Comparison of ENCODE assay signal across 21 mouse cellular contexts in the genomic region with DNA sequence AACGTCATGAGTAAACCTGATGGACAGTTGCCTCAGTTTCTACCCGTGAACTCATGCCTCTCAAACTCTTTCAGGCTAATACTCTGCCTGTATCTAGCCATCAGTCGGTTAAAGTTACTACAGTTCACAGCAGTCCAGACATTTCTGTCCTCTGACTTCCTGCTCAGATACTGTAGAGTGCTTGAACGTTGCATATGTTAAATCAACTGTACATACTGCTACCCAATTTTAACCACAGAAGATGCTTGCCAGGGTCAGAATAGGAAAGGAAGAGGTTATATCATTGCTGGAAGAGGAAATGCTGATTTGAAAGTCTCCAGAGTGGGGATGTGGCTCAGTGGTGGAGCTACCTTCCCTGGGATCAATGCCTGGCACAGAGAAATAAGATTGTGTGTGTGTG.
"Had no signal": no experiment of that assay in that cellular context is flagged by ENCODE, and none has a peak within 500 bp of the region (broad histone marks: within the 10 kb centered on the region; RNA-seq: fewer than 3 reads in every experiment).

No protein-coding gene starts in this region.

- H3K27me3 ChIP-seq: limb, embryonic 12.5 days; limb, embryonic 15.5 days; liver, embryonic 12.5 days; liver, embryonic 15.5 days; midbrain, embryonic 12.5 days; midbrain, embryonic 15.5 days; neural tube, embryonic 12.5 days; neural tube, embryonic 15.5 days had no signal

- H3K4me3 ChIP-seq: limb, embryonic 12.5 days; limb, embryonic 15.5 days; liver, embryonic 12.5 days; liver, embryonic 15.5 days; midbrain, embryonic 12.5 days; midbrain, embryonic 15.5 days; neural tube, embryonic 12.5 days; neural tube, embryonic 15.5 days had no signal

- H3K4me2 ChIP-seq: limb, embryonic 12.5 days; limb, embryonic 15.5 days; liver, embryonic 12.5 days; liver, embryonic 15.5 days; lung, embryonic 14.5 days; midbrain, embryonic 12.5 days; midbrain, embryonic 15.5 days; neural tube, embryonic 12.5 days; neural tube, embryonic 15.5 days had no signal

- H3K9me3 ChIP-seq: limb, embryonic 12.5 days; limb, embryonic 15.5 days; liver, embryonic 12.5 days; liver, embryonic 15.5 days; midbrain, embryonic 12.5 days; midbrain, embryonic 15.5 days; neural tube, embryonic 12.5 days; neural tube, embryonic 15.5 days had no signal

- H3K4me1 ChIP-seq: limb, embryonic 12.5 days; limb, embryonic 15.5 days; liver, embryonic 12.5 days; liver, embryonic 15.5 days; midbrain, embryonic 12.5 days; midbrain, embryonic 15.5 days; neural tube, embryonic 12.5 days; neural tube, embryonic 15.5 days had no signal

- ATAC-seq: intestine, embryonic 16.5 days; liver, embryonic 12.5 days; lung, postnatal 0 days; midbrain, embryonic 15.5 days had no signal

- H3K9ac ChIP-seq: limb, embryonic 12.5 days; limb, embryonic 15.5 days; liver, embryonic 12.5 days; liver, embryonic 15.5 days; lung, embryonic 14.5 days; midbrain, embryonic 12.5 days; midbrain, embryonic 15.5 days; neural tube, embryonic 12.5 days; neural tube, embryonic 15.5 days had no signal

- H3K27ac ChIP-seq: limb, embryonic 12.5 days; limb, embryonic 15.5 days; liver, embryonic 12.5 days; liver, embryonic 15.5 days; midbrain, embryonic 12.5 days; midbrain, embryonic 15.5 days; neural tube, embryonic 12.5 days; neural tube, embryonic 15.5 days had no signal

- DNase-seq: kidney, adult 18-20 months; kidney, adult 9 months; kidney, postnatal 14 days; kidney, postnatal 4 days; left cerebral cortex, postnatal 4 days; lung, embryonic 14.5 days; right cerebral cortex, adult 18-20 months; right cerebral cortex, postnatal 14 days; right cerebral cortex, postnatal 4 days; thymus, adult 18-20 months; thymus, postnatal 36 days had no signal
